Mouse (Mus musculus) right cerebral cortex, postnatal 10 days (tissue): ENCODE data around the gene Col18a1.

Source experiments
- DNase-seq, 2 experiments: peaks; one replicate each; pipeline ENCODE4 v3.0.0; 2021; ENCODE audit warnings: low spot score in 2 of 2

Col18a1 gene

GRCm38 (mm10) chr10:77016499-77016898, 149.8 kb downstream of the Col18a1 start:
- DNase-seq: no peak

GRCm38 (mm10) chr10:77016080-77016479, 150.3 kb downstream of the Col18a1 start:
- no peak for DNase-seq

- no peak for DNase-seq
Observed at GRCm38 (mm10) chr10:77011681-77012080, 154.7 kb downstream of the Col18a1 start.

GRCm38 (mm10) chr10:77008698-77009097, 157.7 kb downstream of the Col18a1 start:
- no peak for DNase-seq

GRCm38 (mm10) chr10:77008109-77008561, 158.2 kb downstream of the Col18a1 start:
- peak; percentile 66 to 67 for DNase-seq

GRCm38 (mm10) chr10:77007433-77008108, 158.8 kb downstream of the Col18a1 start:
- DNase-seq: no peak

GRCm38 (mm10) chr10:77004936-77005335, 161.4 kb downstream of the Col18a1 start:
- DNase-seq: no peak
